Mouse (Mus musculus): Measurements from ENCODE around the gene Slc7a7. TPM values are rescaled to one million over a fixed set of nuclear protein-coding genes. Genes with fewer than 3 reads are reported as not detected.

Slc7a7 gene
- total RNA-seq, 2 experiments from 2014 or later = 3.1 to 4.5 TPM

DNA sequence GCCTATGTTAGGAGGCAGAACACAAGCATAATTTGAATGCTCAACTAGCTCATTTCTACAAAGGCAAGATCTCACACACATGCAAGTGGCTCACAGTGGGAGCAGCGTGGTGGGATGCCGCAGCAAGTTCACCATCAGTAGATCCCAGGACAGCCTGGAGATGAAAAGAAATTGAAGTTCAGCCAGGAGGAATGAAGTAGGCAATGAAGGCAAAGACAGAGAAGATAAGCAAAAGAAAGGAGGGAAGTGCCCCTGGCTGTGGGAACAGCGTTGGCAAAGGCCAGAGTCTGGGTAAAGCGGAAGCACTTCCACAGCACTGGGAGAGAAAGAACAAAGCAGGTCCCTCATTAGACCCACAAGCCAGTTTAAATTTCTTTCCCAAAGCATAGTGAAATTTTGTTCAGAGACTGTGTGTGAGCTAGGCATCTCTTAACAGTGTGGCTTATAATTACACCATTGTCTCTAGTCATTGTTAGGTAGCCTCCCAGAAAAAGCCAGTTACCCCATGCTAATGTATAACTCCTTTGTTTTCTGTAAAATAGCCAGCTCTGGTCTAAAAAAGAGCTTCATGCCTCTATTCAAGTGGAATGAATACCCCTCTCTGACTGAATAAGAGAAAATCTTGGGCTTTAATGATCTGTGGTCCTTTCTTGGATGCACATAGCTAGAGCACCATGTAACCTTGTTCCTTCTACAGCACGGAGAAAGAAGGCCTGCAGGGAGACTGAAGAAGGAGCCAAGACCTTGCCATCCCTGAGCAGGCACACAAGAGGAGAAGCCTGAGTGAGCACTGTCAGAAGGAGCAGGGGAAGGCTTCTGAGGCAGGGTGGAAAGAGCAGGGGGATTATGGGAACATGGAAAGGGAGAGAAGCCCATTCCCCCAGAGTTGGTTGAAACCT, 85.2 kb downstream of the Slc7a7 start:
- DNase-seq (ENCODE audit: low spot score in 2 of 2) = no peak

DNA sequence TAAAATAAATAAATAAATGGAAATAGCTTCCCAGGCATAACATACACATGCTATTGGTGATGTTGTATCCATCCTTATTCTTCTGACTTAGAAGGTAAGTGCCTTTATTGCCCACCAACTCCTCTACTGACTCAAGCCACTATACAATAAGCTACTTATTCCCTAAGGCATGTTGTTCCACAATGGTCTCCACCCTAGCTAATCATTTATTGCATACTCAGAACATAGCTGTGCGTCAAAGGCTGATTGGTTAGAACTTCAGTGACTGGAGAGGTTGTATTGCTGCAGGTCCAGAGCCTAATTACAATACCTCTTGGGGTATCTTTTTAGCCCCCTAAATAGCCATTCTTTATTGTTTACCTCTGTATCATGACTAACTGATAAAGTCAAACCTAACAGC, 86.4 kb downstream of the Slc7a7 start:
- DNase-seq (ENCODE audit: low spot score in 2 of 2) = no peak

DNA sequence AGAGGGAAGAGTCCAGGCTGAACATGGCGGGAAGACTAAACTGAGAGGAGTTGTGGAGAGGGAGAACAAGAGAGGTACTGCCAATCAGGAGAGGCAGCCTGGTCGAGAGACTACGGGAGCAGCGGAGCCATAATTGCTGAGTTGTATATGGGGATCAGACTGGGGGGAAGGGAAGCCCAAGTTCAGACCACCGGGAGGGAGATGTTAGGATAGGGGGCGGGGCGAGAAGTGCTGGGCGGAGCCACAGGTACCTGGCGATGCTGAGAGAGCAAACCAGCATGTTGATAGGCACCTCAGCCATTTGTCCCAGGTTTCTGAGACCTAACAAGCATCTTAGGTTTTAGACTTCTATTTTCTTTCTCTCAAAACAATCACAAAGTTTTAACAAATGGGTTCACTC, 88.4 kb downstream of the Slc7a7 start:
- no peak for DNase-seq (ENCODE audit: low spot score in 2 of 2)

DNA sequence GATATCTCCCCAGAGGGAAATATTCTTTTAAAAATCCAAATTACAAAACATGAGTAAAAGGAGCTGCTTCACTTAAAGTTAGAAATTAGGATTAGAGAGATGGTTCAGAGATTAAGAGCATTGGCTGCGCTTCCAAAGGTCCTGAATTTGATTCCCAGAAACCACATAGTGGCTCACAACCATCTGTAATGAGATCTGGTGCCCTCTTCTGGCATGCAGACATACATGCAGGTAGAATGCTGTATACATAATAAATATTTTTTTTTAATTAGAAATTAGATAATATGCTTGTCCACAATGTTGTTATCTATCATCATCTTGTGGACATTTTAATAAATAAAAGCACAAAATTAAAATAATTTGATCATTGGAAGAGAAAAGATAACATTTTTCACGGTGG, 89.0 kb downstream of the Slc7a7 start:
- DNase-seq (ENCODE audit: low spot score in 2 of 2) = no peak

- no peak for DNase-seq (ENCODE audit: low spot score in 2 of 2)
Observed at GRCm38 (mm10) chr14:54324486-54324885, 93.1 kb downstream of the Slc7a7 start.

DNA sequence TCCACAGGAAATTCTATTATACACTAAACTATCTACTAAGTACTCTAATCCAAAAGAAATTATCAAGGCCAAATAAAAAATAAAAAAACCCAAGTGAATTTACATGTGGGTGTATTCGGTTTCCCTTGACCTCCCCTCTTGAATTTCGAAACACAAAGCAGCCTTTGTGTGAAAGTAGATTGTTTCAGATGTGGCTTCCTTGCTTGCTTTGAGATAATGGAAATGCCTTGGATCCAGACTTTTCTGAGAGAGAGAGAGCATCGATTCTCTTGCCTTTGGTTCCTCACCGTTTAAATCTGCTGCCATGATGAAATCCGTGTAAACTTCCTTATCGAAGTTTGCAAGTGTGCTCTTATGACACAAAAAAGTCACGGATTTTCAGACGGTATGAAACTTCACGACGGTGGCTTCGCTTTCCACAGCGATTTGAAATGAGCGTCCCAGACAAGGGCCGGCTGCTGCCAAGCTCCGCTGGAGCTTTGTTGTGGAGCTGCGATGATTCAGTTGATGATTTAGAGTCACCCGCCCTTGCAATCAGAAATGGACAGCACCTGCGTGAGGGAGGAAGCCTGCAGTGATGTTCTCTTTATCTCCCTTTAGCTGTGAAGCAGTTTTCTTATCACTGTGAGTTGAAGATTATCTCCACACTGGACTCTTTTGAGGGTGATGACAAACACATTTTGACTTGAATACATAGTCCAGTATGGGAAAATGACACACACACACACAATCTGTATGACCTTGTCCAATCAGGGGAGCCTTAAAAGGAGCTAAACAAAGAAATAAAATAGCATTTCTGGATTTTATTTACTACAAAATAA, 95.8 kb downstream of the Slc7a7 start:
- DNase-seq (ENCODE audit: low spot score in 2 of 2) = peak in 1 of 2 experiments; percentile 23

Other genes starting within 250 kb of the Slc7a7 start
- gene Dad1, start 163.7 kb downstream of the Slc7a7 start, total RNA-seq (2021) = 100 to 1,000 TPM; 381 to 382 TPM
- gene Abhd4, start 163.6 kb downstream of the Slc7a7 start, total RNA-seq (2021) = 100 to 1,000 TPM; 463 to 735 TPM
- under 1 TPM in 1 of 2 experiments, not detected in 1; 0.07 TPM for gene Olfr49, start 132.8 kb downstream of the Slc7a7 start, total RNA-seq (2021)
- 10 to 100 TPM; 77.0 to 95.1 TPM for gene Oxa1l, start 56.9 kb downstream of the Slc7a7 start, total RNA-seq (2021)
- gene Mrpl52, start 9.1 kb upstream of the Slc7a7 start, total RNA-seq (2021) = 100 to 1,000 TPM; 180 to 210 TPM
- gene Mmp14, start 13.8 kb upstream of the Slc7a7 start, total RNA-seq (2021) = 10 to 100 TPM; 26.4 to 38.4 TPM
- gene Lrp10, start 46.4 kb upstream of the Slc7a7 start, total RNA-seq (2021) = 100 to 1,000 TPM in 1 of 2 experiments, 10 to 100 TPM in 1; 95.4 to 119 TPM
- 1 to 10 TPM in 1 of 2 experiments, under 1 TPM in 1; 0.26 to 1.1 TPM for gene Rem2, start 58.3 kb upstream of the Slc7a7 start, total RNA-seq (2021)
- 10 to 100 TPM; 38.9 to 43.3 TPM for gene Prmt5, start 99.7 kb upstream of the Slc7a7 start, total RNA-seq (2021)
- gene Haus4, start 136.8 kb upstream of the Slc7a7 start, total RNA-seq (2021) = 10 to 100 TPM; 11.2 to 18.9 TPM
- 10 to 100 TPM; 20.5 to 26.0 TPM for gene Ajuba, start 159.8 kb upstream of the Slc7a7 start, total RNA-seq (2021)
- gene 4931414P19Rik, start 188.2 kb upstream of the Slc7a7 start, total RNA-seq (2021) = 1 to 10 TPM; 2.7 to 6.5 TPM
- 100 to 1,000 TPM; 273 to 381 TPM for gene Psmb5, start 200.2 kb upstream of the Slc7a7 start, total RNA-seq (2021)
- gene Psmb11, start 203.7 kb upstream of the Slc7a7 start, total RNA-seq (2021) = not detected
- gene Gm17606, start 223.2 kb upstream of the Slc7a7 start, total RNA-seq (2021) = not detected
- gene Cdh24, start 223.6 kb upstream of the Slc7a7 start, total RNA-seq (2021) = 1 to 10 TPM in 1 of 2 experiments, under 1 TPM in 1; 0.70 to 1.2 TPM